Mouse (Mus musculus) heart, embryonic 16.5 days (tissue): ENCODE data around the gene Klra4. TPM values are rescaled to one million over a fixed set of nuclear protein-coding genes. Genes with fewer than 3 reads are reported as not detected.

Experiments used
- polyA plus RNA-seq: library from polyadenylated mRNA; unstranded; fragments of >200 nt; fragmentation: Nextera tagmentation; extraction: Ambion mirVana; gene quantifications from 2 replicates; pipeline ENCODE4 v1.2.1, GENCODE M21; 2015

Klra4 gene
- polyA plus RNA-seq, 1 experiment from 2014 or later = not detected

Other genes starting within 250 kb of the Klra4 start
- not detected in 2 replicates for gene Gm17631, start 204.6 kb downstream of the Klra4 start, polyA plus RNA-seq
- gene Klra17, start 190.6 kb downstream of the Klra4 start, polyA plus RNA-seq = not detected in 2 replicates
- 0.60 TPM in 1 of 2 replicates, not detected in the other for gene Klra5, start 149.6 kb downstream of the Klra4 start, polyA plus RNA-seq
- gene Klra6, start 40.3 kb downstream of the Klra4 start, polyA plus RNA-seq = not detected in 2 replicates
- gene Klra8, start 62.6 kb upstream of the Klra4 start, polyA plus RNA-seq = not detected in 2 replicates
- gene Klra9, start 125.8 kb upstream of the Klra4 start, polyA plus RNA-seq = not detected in 2 replicates
- gene Klra7, start 166.1 kb upstream of the Klra4 start, polyA plus RNA-seq = not detected in 2 replicates
- not detected in 2 replicates for gene Klra10, start 214.7 kb upstream of the Klra4 start, polyA plus RNA-seq